Mouse (Mus musculus) lung, postnatal 0 days (tissue): ENCODE measurements around the gene Zfp296.

Source experiments
- CTCF ChIP-seq: IDR thresholded peaks from 2 replicates; pipeline ENCODE4 v1.5.1; 2016; ENCODE audit warnings: antibody characterized with exemption, mild to moderate bottlenecking
- EP300 ChIP-seq: IDR thresholded peaks from 2 replicates; pipeline ENCODE4 v1.6.1; 2016; ENCODE audit warnings: antibody characterized with exemption, mild to moderate bottlenecking, control low read depth

DNA sequence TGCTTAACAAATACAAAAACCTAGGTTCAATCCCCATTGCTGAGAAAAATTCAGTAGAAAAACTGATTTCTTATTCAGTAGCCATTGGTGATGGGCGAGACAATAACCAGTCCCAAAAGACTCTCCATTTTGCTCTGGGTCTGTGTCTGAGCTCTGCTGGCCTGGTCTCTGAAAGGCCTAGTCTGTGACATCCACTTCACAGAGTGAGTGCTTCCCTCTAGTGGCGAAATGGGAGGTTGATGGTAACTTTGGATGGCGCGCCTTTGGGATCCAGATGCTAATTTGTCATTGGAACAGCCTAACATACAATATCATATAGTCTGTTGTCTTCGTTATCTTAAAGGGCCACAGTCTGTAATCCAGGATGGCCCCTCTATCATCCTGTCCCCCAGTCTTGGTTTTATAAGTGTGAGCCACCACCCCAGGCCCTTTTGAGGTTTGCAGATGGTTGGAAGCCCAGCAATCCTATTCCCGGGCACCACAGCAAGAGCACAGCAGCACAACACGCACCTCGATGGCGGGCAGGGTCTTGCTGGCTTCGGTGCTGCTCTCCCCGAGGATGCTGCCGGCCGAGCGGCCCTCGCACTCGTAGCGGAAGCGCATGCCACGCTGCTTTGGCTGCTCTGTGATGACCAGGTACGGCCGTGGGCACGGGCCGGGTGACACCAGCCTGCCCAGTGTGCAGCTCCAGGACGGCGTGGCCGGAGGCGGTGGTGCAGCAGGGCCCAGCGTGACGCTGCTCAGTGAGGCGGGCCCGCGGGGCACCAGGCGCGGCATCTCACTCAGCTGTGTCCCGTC lies 42.1 kb downstream of the Zfp296 start:
- TF ChIP-seq CTCF (peak; percentile 93), EP300 (no peak)
